In genomic region chr17:81045525-81046150, GRCm38 (mm10) we compare ENCODE assay signal across 8 mouse cellular contexts. TPM values are rescaled to one million over a fixed set of nuclear protein-coding genes. Genes with fewer than 3 reads are reported as not detected.
DNase-seq lines count a peak whose midpoint lies in the region; ATAC-seq and TF ChIP-seq lines count a peak whose summit lies in the region.
"Had no signal": no experiment of that assay in that cellular context is flagged by ENCODE, and none has a peak within 500 bp of the region (broad histone marks: within the 10 kb centered on the region; RNA-seq: fewer than 3 reads in every experiment).

No protein-coding gene starts in this region.

- H3K4me3 ChIP-seq in intestine, postnatal 0 days (ENCODE audit: low read depth, low read length): no peak overlapping the region
- no peak overlapping the region for H3K4me3 ChIP-seq in intestine, embryonic 15.5 days (replicated peaks)
- H3K4me3 ChIP-seq: liver, embryonic 13.5 days had no signal

- peaks cover 40% of the 10 kb centered on the region for H3K36me3 ChIP-seq in intestine, postnatal 0 days (ENCODE audit: control insufficient read depth, insufficient read depth)
- H3K36me3 ChIP-seq in intestine, embryonic 15.5 days: no peaks in the 10 kb centered on the region

- peak; percentile 67 for TF ChIP-seq CTCF in intestine, postnatal 0 days (IDR thresholded peaks at IDR 0.05; ENCODE audit: low read depth)

- no peaks in the 10 kb centered on the region for H3K9me3 ChIP-seq in intestine, postnatal 0 days (ENCODE audit: control insufficient read depth)
- H3K9me3 ChIP-seq in intestine, embryonic 15.5 days: no peaks in the 10 kb centered on the region
- H3K9me3 ChIP-seq: liver, embryonic 13.5 days had no signal

- no peaks in the 10 kb centered on the region for H3K4me1 ChIP-seq in intestine, postnatal 0 days (replicated peaks; ENCODE audit: control insufficient read depth, insufficient read depth, low read length)
- H3K4me1 ChIP-seq in intestine, embryonic 15.5 days (replicated peaks): 0 out of 2 replicates have a peak, but pooled peaks cover 4% of the 10 kb centered on the region

- DNase-seq in CD8-positive naive resting alpha-beta T cell, adult 2 months (ENCODE audit: low read depth in 2 of 2, low spot score in 2 of 2): peak; percentile 33 to 53
- DNase-seq in R1 (ENCODE audit: low read depth, low spot score): peak; percentile 60
- peak; percentile 46 for DNase-seq in lung, postnatal 10 days
- DNase-seq in MN1 (ENCODE audit: low spot score): no peak
- DNase-seq: liver, embryonic 13.5 days had no signal

- WGBS in intestine, postnatal 0 days: 83% methylated on average over 9 of the region's 9 CpGs
- 86% methylated on average over 9 of the region's 9 CpGs for WGBS in intestine, embryonic 15.5 days

- no peak overlapping the region for H3K4me2 ChIP-seq in intestine, postnatal 0 days (replicated peaks; ENCODE audit: low read depth)
- no peak overlapping the region for H3K4me2 ChIP-seq in intestine, embryonic 15.5 days (replicated peaks)
- H3K4me2 ChIP-seq: liver, embryonic 13.5 days had no signal

- H3K27ac ChIP-seq in intestine, postnatal 0 days (ENCODE audit: low read depth, low read length): no peak overlapping the region
- no peak overlapping the region for H3K27ac ChIP-seq in intestine, embryonic 15.5 days
- H3K27ac ChIP-seq: liver, embryonic 13.5 days had no signal

- ATAC-seq in intestine, postnatal 0 days: no peak
- ATAC-seq in intestine, embryonic 15.5 days: no peak
- ATAC-seq in hematopoietic stem cell, adult 5-6 weeks (replicated peaks in 1 of 2; ENCODE audit: insufficient read depth in 1 of 2, low FRiP score in 2 of 2, low TSS enrichment in 1 of 2, low read depth in 1 of 2, poor library complexity in 2 of 2, severe bottlenecking in 2 of 2): peak; percentile 51 to 71; a peak in 2 of 4 replicates

- no peak overlapping the region for H3K9ac ChIP-seq in intestine, postnatal 0 days (ENCODE audit: low read depth, low read length)
- H3K9ac ChIP-seq in intestine, embryonic 15.5 days: no peak overlapping the region
- H3K9ac ChIP-seq: liver, embryonic 13.5 days had no signal

- no peaks in the 10 kb centered on the region for H3K27me3 ChIP-seq in intestine, postnatal 0 days (replicated peaks; ENCODE audit: control insufficient read depth, insufficient read depth, low read length)
- no peaks in the 10 kb centered on the region for H3K27me3 ChIP-seq in intestine, embryonic 15.5 days (replicated peaks)
- H3K27me3 ChIP-seq: liver, embryonic 13.5 days had no signal

RNA-seq across cellular contexts. Expression of gene Thumpd2, which starts 19.2 kb away (rescaled TPM):
- polyA plus RNA-seq in intestine, postnatal 0 days (2015; fragmentation: Nextera tagmentation; extraction: Ambion mirVana): 5.0 and 5.6 TPM in 2 replicates
- polyA plus RNA-seq in intestine, embryonic 15.5 days (2015; fragmentation: Nextera tagmentation; extraction: Ambion mirVana): 12.1 and 14.1 TPM in 2 replicates
- 15.1 and 17.1 TPM in 2 replicates for total RNA-seq in hematopoietic stem cell, adult 5-6 weeks (2017)

Comparison
In these comparisons a context has a peak if more than half of its experiments do, and no peak if none do; other contexts are left out.
1. ATAC-seq: peak in hematopoietic stem cell, adult 5-6 weeks (2 of 2); none in intestine, postnatal 0 days (single experiment) and intestine, embryonic 15.5 days (single experiment).